Mouse (Mus musculus): Measurements from ENCODE around the gene Vpreb3. TPM values are rescaled to one million over a fixed set of nuclear protein-coding genes. Genes with fewer than 3 reads are reported as not detected.

The Vpreb3 gene
- polyA plus RNA-seq, 1 experiment: 3.1 TPM

GRCm38 (mm10) chr10:75996315-75996714, 53.5 kb downstream of the Vpreb3 start:
- Histone ChIP-seq H3K27me3 (ENCODE audit: control insufficient read depth, insufficient read depth, low read length) (no peaks in the 10 kb centered on the region), H3K27ac (ENCODE audit: control insufficient read depth, insufficient read depth, low read length) (no peak overlapping the region), H3K4me1 (replicated peaks; ENCODE audit: control insufficient read depth, insufficient read depth, low read length) (no peaks in the 10 kb centered on the region), H3K36me3 (ENCODE audit: control insufficient read depth, insufficient read depth, low read length) (no peaks in the 10 kb centered on the region), H3K4me3 (ENCODE audit: control insufficient read depth, insufficient read depth, low read length) (no peak overlapping the region)
- TF ChIP-seq POLR2A (IDR thresholded peaks at IDR 0.05; ENCODE audit: control insufficient read depth, extremely low read depth, insufficient read depth, low read length, poor library complexity) (no peak), CTCF (IDR thresholded peaks at IDR 0.05; ENCODE audit: borderline replicate concordance, control insufficient read depth, extremely low read depth, insufficient read depth, low read length, poor library complexity) (no peak)
- 66% methylated on average over 3 of the region's 3 CpGs for WGBS
- DNase-seq: no peak

Other genes starting within 250 kb of the Vpreb3 start
- 82.3 and 89.2 TPM in 2 replicates for gene Cabin1, start 178.7 kb upstream of the Vpreb3 start, polyA plus RNA-seq (2012; rRNA removed)
- 66.8 and 77.3 TPM in 2 replicates for gene Ddt, start 169.6 kb upstream of the Vpreb3 start, polyA plus RNA-seq (2012; rRNA removed)
- not detected in 2 replicates for gene Gm20441, start 162.1 kb upstream of the Vpreb3 start, polyA plus RNA-seq (2012; rRNA removed)
- gene Gstt3, start 161.6 kb upstream of the Vpreb3 start, polyA plus RNA-seq (2012; rRNA removed): 7.7 and 8.6 TPM in 2 replicates
- gene Gstt1, start 144.5 kb upstream of the Vpreb3 start, polyA plus RNA-seq (2012; rRNA removed): 15.4 and 19.2 TPM in 2 replicates
- 0.19 and 0.26 TPM in 2 replicates for gene Gstt4, start 120.5 kb upstream of the Vpreb3 start, polyA plus RNA-seq (2012; rRNA removed)
- 174 and 216 TPM in 2 replicates for gene Gstt2, start 105.6 kb upstream of the Vpreb3 start, polyA plus RNA-seq (2012; rRNA removed)
- gene Mif, start 82.8 kb upstream of the Vpreb3 start, polyA plus RNA-seq (2012; rRNA removed): 1,833 and 2,007 TPM in 2 replicates
- gene Derl3, start 49.6 kb upstream of the Vpreb3 start, polyA plus RNA-seq (2012; rRNA removed): 11.6 and 19.0 TPM in 2 replicates
- gene Smarcb1, start 21.4 kb upstream of the Vpreb3 start, polyA plus RNA-seq (2012; rRNA removed): 63.0 and 75.5 TPM in 2 replicates
- 172 and 198 TPM in 2 replicates for gene Chchd10, start 9.9 kb upstream of the Vpreb3 start, polyA plus RNA-seq (2012; rRNA removed)
- 7.5 and 9.3 TPM in 2 replicates for gene Mmp11, start 6.6 kb upstream of the Vpreb3 start, polyA plus RNA-seq (2012; rRNA removed)
- gene Gm867, start 2.4 kb upstream of the Vpreb3 start, polyA plus RNA-seq (2012; rRNA removed): 0.42 TPM in 1 of 2 replicates, not detected in the other
- 4.0 and 4.3 TPM in 2 replicates for gene Gm5134, start 11.5 kb downstream of the Vpreb3 start, polyA plus RNA-seq (2012; rRNA removed)
- gene Zfp280b, start 89.6 kb downstream of the Vpreb3 start, polyA plus RNA-seq (2012; rRNA removed): 14.5 and 18.0 TPM in 2 replicates
- 0.04 TPM in 1 of 2 replicates, not detected in the other for gene Slc5a4b, start 167.9 kb downstream of the Vpreb3 start, polyA plus RNA-seq (2012; rRNA removed)
- gene Slc5a4a, start 204.4 kb downstream of the Vpreb3 start, polyA plus RNA-seq (2012; rRNA removed): not detected in 2 replicates